Mouse (Mus musculus): ENCODE results near the gene Hspa1b.

GRCm38 (mm10) chr17:34932287-34932686, 26.8 kb downstream of the Hspa1b start:
- TF ChIP-seq HCFC1 (IDR thresholded peaks at IDR 0.05; ENCODE audit: borderline replicate concordance, insufficient read depth, low read length) (no peak), MAFK (IDR thresholded peaks at IDR 0.05; ENCODE audit: insufficient read depth, low read depth, low read length) (no peak), ZC3H11A (IDR thresholded peaks at IDR 0.05; ENCODE audit: borderline replicate concordance, low read depth, low read length) (no peak), CHD2 (IDR thresholded peaks at IDR 0.05; ENCODE audit: low read depth, low read length) (no peak), ZNF384 (IDR thresholded peaks at IDR 0.05; ENCODE audit: low read depth, low read length) (no peak)
